Mouse (Mus musculus): ENCODE results near the gene Exosc6.
"Not testable (repeated sequence)": the region's sequence is repeated elsewhere in the genome, so short reads cannot be mapped to it uniquely, and the experiment has no call there.

The Exosc6 gene

DNA sequence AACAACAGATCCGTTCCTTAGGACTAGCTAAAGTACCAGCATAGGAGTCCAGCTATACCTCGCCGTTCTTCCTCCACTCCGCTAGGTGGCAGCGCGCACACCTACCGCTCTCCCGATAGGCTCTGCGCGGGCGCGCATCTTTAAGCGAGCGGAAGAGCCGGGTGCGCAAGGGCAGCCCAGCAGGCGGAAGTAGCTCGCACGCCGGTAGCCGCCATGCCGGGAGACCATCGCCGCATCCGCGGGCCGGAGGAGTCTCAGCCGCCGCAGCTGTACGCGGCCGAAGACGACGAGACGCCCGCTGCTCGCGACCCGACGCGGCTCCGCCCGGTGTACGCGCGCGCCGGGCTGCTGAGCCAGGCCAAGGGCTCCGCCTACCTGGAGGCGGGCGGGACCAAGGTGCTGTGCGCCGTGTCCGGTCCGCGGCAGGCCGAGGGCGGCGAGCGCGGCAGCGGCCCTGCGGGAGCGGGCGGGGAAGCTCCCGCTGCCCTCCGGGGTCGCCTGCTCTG is at the start of gene Exosc6:
TSS of gene Exosc6 (plus strand) at position 182 of the 506 bp plus-strand sequence.
- DNase-seq (ENCODE audit: low read depth, low spot score), result peak; percentile 97

DNA sequence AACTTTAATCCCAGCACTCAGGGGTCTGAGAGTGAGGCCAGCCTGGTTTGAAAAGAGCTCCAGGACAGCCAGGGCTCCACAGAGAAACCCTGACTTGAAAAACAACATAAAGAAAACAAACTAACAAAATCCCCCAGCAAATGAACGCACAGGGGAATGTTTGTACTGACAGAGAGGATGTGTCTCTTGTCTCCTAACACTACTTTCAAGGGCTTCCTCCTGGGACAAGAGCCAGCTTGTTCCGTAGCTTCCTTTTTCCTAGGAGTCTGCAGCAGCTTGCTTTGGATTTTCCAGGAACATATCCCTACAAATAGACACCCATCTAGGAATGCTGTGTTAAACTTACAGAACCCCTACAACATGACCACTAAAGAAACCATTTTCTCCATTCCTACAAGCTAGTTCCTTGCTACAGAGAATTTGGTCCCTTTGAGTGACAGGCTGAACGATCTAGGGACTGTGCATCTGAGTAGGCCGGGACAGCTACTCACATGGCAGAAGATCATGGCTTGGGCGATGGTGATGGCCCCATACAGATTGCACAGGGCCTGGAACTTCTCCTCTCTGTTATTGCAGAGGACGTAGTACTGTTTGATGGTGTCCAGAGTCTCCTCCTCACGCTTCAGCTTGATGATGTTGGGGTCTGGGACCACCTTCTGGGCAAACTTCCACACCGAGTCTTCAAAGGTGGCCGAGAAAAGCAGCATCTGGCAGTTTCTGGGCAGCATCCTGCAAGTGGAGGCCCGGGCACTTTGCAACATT is 45.7 kb upstream of the Exosc6 start:
- DNase-seq (ENCODE audit: low read depth, low spot score), result not testable (repeated sequence)

DNA sequence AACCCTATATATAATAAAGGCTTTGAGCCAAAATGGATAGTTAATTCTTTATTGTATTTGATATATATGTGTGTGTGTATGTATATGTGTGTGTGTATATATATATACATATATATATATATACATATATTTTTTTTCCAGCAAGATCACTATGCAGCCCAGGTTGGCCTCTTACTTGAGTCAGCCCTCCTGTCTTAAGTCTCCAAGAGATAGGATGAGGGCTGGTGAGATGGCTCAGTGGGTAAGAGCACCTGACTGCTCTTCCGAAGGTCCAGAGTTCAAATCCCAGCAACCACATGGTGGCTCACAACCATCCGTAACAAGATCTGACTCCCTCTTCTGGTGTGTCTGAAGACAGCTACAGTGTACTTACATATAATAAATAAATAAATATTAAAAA is 29.5 kb upstream of the Exosc6 start:
- DNase-seq (ENCODE audit: low read depth, low spot score), result not testable (repeated sequence)

DNA sequence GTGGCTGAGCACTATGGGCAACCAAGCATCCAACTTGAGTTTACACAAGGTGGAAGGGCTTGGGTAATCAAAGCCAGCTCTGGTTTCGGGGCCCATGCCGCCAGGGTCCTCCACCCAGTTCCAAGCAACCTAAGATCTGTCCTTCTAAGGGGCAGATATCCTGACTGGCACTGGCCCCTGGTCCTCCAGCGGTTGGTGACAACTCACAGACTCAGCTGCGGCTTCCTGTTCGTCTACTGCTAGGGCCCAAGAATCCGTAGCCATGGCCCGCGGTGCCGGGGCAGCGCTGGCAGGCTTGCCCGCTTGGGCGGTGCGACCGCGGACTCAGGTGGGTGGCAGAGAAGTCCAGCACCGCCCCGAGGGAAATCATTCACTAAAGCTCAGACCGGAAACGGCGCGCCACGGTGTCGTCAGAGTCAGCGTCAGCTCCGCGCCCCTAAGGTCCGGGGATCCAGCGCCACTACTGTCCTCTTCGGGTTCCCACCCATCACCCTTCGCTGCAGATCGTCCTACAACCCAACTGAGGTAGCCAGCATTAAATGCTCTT is 28.7 kb upstream of the Exosc6 start:
- peak; percentile 94 for DNase-seq (ENCODE audit: low read depth, low spot score)

DNA sequence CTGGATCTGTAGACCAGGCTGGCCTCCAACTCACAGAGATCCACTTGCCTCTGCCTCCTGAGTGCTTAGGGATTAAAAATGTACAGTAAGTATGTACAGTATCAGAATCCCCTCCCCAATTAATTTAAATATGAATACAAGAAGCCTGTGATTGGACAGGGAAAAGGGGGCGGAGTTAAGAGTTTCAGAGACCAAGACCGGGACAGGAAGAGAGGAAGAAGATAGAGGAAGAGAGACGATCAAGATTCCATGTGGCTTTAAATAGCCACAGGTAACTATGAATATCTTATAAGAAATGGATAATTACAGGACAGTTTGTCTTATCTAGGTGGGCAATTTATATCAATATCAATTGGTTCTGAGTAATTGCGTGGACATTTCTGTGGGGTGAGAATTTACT is 26.6 kb upstream of the Exosc6 start:
- peak; percentile 91 for DNase-seq (ENCODE audit: low read depth, low spot score)

DNA sequence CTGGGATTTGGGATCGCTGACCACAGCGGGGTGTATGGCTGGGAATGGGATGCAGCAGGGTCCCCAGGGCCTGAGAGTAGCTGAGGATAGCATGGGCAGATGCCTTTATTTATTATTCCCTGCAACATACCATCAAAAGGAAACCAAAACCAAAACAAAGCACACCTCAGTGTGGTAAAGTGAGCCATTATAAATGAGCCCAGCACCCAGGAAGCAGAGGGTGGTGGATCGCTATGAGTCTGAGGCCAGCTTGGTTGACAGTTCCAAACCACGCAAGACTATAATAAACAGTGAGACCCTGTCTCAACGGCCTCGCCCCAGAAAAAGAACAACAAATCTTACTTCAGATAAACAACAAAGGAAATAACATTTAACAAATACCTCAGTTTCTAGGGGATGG is 26.1 kb upstream of the Exosc6 start:
- DNase-seq (ENCODE audit: low read depth, low spot score), result peak; percentile 69

DNA sequence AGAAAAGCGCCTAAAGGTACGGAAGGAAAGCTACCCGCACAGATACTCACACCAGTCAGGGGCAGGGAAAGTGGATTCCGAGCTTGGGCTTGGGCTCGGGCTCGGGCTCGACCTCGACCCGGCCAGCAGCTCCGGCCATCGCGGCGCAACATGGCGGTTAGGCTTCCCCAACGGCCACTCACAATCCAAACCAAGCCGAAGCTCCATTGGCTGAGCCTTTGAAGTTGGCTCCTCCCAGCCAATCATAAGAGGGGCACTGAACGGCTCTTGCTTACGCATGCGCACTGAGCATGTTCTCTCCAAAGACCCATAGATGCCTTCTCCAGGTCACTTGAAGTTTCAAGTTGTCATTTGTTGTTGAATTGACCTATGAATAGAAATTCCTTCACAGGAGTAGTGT is 24.6 kb upstream of the Exosc6 start, which contains the start of gene Ddx19b:
TSS of gene Ddx19b (minus strand) at position 180 of the 400 bp plus-strand sequence.
- no peak for DNase-seq (ENCODE audit: low read depth, low spot score)

DNA sequence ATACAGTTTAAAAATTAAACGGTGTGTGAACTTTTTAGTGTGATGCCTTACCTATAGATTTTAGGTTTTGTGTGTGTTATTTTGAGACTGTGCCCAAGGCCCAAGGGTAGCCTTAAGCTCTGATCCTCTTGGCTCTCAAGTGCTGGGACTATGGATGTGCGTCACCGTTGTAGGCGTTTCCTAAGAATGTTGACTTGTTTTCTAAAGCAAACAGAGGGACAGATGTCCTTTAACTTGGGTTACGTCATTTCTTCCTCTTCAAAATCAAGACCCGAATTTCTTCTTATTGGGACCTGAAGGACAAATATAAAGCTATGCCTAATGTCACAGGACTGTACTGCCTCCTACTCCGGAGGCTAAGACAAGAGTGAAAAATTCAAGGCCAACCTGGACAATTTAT is 23.2 kb upstream of the Exosc6 start, which contains the start of gene Aars:
TSS of gene Aars (plus strand) at position 229 of the 400 bp plus-strand sequence.
- no peak for DNase-seq (ENCODE audit: low read depth, low spot score)

DNA sequence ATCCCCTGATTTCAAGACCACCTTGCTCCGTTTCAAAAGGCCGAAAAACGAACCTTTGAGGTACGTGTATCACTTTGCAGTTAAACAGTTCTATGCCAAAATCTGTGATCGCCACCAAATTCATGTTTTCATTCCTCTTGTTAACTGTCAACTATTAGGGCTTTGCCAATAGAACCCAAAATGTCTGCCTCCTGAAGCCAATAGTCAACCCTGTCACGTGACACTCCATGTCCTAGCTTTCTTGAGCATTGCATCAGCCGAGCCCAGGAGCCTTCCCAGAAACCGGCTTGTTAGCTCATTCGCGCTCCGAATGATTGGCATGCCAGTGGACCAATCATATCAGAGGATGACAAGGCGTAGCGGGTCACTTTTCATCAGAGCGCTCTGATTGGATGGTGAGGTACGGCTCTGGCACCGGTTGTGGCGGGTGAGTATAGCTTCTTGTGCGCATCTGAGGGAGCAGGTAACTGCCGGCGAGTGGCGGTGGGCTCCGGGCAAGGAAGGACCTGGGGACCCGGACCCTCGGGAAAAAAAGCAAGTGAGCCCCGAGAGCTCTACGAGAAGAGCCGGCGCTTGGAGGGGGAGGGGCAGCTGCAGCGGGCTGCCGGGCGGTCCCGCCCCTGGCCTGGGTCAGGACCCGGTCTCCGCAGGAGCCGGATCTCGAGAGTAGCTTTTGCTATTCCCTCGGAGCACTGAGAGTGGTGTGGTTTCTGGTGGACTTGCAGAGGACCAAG is 22.5 kb upstream of the Exosc6 start:
- DNase-seq (ENCODE audit: low read depth, low spot score), result peak; percentile 100

DNA sequence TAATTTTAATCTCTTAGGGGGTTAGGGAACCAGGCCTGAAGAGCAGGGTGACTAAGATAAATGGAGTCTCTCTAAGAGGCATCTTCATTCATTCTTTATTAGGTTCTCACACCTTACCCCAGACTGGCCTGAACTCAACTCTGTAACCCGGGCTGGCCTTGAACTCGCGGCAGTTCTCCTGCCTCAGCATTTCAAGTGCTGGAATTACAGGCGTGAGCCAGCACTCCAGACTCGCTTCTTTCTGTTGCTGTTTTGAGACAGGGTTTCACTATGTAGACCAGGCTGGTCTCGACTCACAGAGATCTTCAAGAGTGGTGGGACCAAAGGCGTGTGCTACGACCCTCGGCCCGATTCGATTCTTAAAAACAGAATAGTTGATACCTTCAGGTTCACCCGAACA is 21.9 kb upstream of the Exosc6 start:
- DNase-seq (ENCODE audit: low read depth, low spot score), result no peak

DNA sequence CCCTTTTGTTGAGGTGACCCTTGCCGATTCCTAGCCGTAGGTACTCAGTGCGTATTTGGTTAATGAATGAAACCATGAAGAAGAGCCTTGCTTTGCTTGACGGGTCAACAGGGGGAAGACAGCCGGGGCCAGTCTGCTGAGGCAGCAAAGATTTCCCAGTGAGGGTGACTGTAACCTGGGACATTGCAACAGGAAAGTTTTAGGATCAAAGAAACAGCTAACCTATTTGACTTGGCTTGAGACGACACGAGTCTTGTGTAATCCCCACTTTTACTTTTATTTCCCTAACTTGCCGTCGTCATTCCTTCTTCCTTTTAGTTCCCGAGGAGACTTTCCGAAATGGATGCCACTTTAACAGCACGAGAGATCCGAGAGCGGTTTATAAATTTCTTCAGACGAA is 19.5 kb upstream of the Exosc6 start:
- no peak for DNase-seq (ENCODE audit: low read depth, low spot score)

DNA sequence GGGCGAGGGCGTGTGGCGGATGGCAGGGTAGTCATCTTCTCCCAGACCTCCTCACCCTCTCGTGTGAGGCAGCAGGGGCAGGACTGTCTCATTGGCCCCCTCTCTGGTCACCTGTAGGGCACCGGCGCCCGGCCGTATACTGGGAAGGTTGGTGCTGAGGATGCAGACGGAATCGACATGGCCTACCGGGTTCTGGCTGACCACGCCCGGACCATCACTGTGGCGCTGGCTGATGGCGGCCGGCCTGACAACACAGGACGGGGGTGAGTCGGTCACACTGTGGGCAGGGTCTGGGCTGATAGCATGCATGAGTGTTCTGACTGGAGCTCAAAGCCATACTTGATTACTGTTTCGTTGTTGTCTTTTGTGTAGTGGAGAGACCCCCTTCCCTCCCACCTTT is 13.6 kb upstream of the Exosc6 start:
- DNase-seq (ENCODE audit: low read depth, low spot score), result no peak

DNA sequence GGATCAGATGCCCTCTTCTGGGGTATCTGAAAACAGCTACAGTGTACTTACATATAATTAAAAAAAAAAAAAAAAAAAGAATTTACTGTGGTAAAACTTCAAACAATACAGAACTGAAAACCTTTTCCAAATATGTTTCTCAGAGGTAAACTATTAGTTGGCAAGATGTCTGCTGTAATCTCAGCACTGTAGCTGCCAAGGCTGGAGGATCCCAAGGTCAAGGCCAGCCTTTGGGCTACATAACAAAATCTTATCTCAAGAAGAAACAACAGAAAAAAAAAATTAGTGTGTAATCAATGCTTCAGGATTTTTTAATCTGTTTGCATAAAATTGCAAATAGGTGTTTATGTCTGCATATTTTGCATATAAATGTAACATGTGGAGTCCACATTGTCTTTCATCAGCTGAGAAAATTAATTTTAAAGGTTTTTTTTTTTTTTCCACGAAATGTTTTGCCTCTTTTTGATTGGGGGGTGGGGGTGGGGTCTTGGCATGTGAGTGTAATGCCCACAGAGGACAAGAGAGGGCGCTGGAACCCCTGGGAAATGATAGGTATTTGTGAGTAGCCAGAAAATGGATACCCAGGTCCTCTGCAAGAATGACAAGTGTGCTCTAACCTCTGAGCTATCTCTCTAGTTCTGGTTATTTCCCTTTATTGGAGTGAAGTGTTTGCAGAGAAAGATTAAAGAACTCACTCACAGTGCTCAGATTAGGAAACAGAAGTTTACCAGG is 12.0 kb upstream of the Exosc6 start:
- DNase-seq (ENCODE audit: low read depth, low spot score), result no peak

DNA sequence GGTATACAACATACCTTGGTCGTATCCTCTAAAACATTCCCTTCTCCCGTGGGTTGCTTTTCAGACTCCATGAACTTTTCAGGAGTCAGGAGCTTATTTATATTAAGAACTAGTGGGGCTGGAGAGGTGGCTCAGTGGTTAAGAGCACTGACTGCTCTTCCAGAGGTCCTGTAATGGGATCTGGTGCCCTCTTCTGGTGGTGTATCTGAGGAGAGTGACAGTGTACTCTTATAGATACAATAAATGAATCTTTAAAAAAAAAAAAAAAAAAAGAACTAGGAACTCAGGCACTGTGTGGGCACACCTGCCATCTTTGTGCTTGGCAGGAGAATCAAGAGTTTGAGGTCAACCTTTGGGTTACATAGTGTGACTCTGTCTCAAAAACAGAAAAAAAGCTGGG is 7.4 kb upstream of the Exosc6 start:
- DNase-seq (ENCODE audit: low read depth, low spot score), result no peak

DNA sequence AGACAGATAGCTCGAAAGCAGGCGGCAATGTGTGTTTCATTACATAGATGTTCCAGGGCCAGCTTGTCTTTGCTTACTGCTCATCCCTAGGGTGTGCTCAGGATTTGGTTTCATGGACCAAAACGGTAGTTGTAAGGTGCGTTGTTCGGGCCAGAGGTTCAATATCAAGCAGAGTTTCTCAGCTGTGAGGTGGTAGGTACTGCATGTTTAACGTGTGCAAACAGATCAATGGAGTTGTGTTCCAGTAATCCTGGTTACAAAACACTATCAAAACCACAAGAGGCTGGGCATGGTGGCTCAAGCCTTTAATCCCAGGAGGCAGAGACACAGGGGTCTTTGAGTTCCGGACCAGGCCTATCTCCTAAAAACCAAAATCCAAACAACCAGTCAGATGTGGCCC is 7.0 kb upstream of the Exosc6 start:
- no peak for DNase-seq (ENCODE audit: low read depth, low spot score)

DNA sequence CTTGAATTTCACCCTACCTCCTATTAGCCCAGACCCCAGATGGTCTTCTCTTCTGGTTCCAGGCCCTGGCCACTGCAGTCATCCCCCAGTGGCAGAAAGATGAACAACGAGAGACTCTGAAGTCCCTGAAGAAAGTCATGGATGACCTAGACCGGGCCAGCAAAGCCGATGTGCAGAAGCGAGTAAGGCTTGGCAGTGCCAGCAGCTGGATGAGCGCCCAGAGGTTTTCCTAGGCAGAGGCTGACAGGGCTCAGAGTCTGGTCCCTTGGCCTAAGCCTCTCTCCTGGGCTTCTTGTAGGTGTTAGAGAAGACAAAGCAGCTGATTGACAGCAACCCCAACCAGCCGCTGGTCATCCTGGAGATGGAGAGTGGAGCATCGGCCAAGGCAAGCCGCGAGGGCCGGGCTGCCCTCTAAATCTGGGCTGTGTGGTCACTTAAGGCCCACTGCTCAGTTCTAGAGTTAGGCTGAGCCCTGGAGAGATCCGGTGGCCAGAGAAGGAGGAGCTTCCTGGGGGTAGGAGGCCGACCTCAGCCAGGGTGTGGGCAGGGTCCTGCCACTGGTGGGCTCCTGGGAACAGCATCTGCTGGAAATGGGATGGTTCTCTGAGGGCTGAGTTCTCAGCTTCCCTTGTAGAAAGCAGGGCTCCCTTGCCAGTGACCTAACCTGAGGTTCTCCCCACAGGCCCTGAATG is 2.2 kb upstream of the Exosc6 start:
- DNase-seq (ENCODE audit: low read depth, low spot score), result no peak

DNA sequence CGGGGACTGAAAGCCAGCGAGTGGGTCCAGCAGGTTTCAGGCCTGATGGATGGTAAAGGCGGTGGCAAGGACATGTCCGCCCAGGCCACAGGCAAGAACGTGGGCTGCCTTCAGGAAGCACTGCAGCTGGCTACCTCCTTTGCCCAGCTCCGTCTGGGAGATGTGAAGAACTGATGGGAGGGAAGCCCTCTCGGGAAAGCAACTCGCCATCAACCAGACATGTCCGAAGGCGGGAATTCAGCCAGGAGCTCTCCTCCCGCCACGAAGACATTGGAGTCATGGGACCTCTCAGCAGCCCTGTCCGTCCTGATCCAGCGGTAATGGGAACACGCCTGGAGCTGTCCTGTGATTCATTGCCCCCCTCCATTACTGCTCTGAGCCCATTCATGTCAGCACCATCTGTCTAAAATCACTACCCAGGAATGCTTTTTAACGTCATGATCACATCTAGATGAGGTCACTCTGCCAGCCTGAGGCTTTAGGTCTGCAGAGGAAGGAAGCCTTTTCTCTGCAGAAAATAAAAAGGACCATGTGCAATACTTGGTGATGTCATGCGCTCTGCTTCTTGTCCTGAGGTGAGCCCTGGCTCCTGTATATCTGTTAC is 1.0 kb upstream of the Exosc6 start:
- no peak for DNase-seq (ENCODE audit: low read depth, low spot score)

DNA sequence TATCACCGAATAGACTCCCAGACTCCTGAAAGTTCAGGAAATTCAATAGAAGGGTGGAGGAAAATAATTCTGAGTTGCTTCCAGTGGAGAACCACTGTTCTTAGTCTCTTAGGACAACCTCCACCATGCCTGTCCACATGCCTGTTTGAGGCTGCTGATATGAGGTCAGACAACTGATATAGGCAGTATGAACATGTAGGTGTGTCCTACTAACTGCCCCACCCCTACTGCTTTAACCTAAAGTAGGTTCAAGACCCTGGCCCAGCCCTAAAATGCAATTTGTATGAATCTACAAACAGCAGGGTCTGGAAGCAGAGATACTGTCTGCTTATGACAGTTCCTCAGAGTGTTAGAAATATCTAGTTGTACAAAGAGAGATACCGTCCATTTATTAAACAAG is 478 bp upstream of the Exosc6 start:
- DNase-seq (ENCODE audit: low read depth, low spot score), result no peak

DNA sequence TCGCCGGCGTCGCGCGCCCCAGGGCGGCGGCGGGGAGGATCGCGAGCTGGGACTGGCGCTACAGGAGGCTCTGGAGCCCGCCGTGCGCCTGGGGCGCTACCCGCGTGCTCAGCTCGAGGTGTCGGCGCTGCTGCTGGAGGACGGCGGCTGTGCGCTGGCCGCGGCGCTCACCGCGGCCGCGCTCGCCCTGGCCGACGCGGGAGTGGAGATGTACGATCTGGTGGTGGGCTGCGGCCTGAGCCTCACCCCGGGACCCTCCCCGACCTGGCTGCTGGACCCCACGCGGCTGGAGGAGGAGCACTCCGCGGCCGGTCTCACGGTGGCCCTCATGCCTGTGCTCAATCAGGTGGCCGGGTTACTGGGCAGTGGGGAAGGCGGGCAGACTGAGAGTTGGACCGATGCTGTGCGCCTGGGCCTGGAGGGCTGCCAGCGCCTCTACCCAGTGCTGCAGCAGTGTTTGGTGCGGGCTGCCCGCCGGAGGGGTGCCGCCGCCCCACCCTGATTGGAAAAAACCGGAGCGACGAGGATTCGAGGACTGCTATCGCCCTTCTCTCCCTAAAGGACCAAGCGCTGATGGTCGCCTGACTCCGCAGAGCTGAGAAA is 653 bp downstream of the Exosc6 start:
- peak; percentile 87 for DNase-seq (ENCODE audit: low read depth, low spot score)

DNA sequence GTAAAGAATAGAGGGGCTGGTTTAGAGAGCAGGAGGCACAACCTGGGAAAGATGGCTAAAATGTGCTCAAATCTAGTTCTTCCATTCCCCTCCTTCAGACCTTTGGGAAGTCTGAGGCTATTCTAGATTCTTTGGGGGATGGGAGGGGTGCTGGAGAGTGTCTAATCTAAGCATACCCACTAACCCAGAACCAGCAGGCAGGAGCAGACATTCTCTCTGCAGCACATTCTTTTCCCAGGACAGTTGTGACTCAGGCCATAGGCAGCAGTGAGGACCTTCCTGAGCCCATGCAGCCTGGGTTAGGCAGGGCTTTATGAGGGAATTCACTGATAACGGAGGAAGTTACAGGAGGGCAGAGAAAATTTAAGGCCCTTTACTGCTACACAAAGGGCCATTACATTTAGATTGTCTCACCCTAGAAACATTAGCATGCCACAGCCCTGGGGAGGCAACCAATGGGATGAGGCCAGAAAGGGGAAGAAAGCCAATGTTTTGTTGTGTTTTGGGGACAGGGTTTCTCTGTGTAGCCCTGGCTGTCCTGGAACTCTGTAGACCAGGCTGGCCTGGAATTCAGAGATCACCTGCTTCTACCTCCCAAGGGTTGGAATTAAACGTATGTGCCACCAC is 2.9 kb downstream of the Exosc6 start:
- no peak for DNase-seq (ENCODE audit: low read depth, low spot score)

Measured in A20 (cell line).